In genomic region chr16:28999641-29000040, GRCm38 (mm10) we compare ENCODE assay signal across 14 mouse cellular contexts.
DNase-seq lines count a peak whose midpoint lies in the region; ATAC-seq and TF ChIP-seq lines count a peak whose summit lies in the region.
"Had no signal": no experiment of that assay in that cellular context is flagged by ENCODE, and none has a peak within 500 bp of the region (broad histone marks: within the 10 kb centered on the region; RNA-seq: fewer than 3 reads in every experiment).

No protein-coding gene starts in this region.

- H3K4me1 ChIP-seq in midbrain, postnatal 0 days (ENCODE audit: insufficient read depth, low read length), result no peaks in the 10 kb centered on the region
- no peaks in the 10 kb centered on the region for H3K4me1 ChIP-seq in midbrain, embryonic 11.5 days (ENCODE audit: control insufficient read depth, insufficient read depth, low read length)
- H3K4me1 ChIP-seq in embryonic facial prominence, embryonic 10.5 days, result no peaks in the 10 kb centered on the region
- H3K4me1 ChIP-seq: lung, embryonic 15.5 days; megakaryocyte, embryonic 14.5 days; neural tube, embryonic 12.5 days had no signal

- H3K36me3 ChIP-seq in midbrain, postnatal 0 days (ENCODE audit: insufficient read depth, low read length), result no peaks in the 10 kb centered on the region
- H3K36me3 ChIP-seq in midbrain, embryonic 11.5 days (ENCODE audit: control insufficient read depth, insufficient read depth, low read length), result no peaks in the 10 kb centered on the region
- no peaks in the 10 kb centered on the region for H3K36me3 ChIP-seq in embryonic facial prominence, embryonic 10.5 days (replicated peaks)
- H3K36me3 ChIP-seq: lung, embryonic 15.5 days; neural tube, embryonic 12.5 days had no signal

- no peak overlapping the region for H3K4me2 ChIP-seq in midbrain, postnatal 0 days (ENCODE audit: low read depth, low read length, poor library complexity, severe bottlenecking)
- no peak overlapping the region for H3K4me2 ChIP-seq in midbrain, embryonic 11.5 days
- H3K4me2 ChIP-seq: liver, embryonic 11.5 days; lung, embryonic 15.5 days; neural tube, embryonic 12.5 days had no signal

- H3K27ac ChIP-seq in midbrain, postnatal 0 days (ENCODE audit: low read depth, low read length), result no peak overlapping the region
- no peak overlapping the region for H3K27ac ChIP-seq in midbrain, embryonic 11.5 days (ENCODE audit: low read depth, low read length)
- H3K27ac ChIP-seq in embryonic facial prominence, embryonic 10.5 days (replicated peaks), result no peak overlapping the region
- H3K27ac ChIP-seq: lung, embryonic 15.5 days; neural tube, embryonic 12.5 days had no signal

- TF ChIP-seq CTCF in midbrain, postnatal 0 days (IDR thresholded peaks at IDR 0.05), result no peak

- no peaks in the 10 kb centered on the region for H3K9me3 ChIP-seq in midbrain, postnatal 0 days (ENCODE audit: low read length)
- H3K9me3 ChIP-seq in midbrain, embryonic 11.5 days (ENCODE audit: control insufficient read depth, low read length), result no peaks in the 10 kb centered on the region
- no peaks in the 10 kb centered on the region for H3K9me3 ChIP-seq in embryonic facial prominence, embryonic 10.5 days
- H3K9me3 ChIP-seq: lung, embryonic 15.5 days; neural tube, embryonic 12.5 days had no signal

- no peaks in the 10 kb centered on the region for H3K27me3 ChIP-seq in midbrain, postnatal 0 days (ENCODE audit: insufficient read depth, low read length)
- H3K27me3 ChIP-seq in midbrain, embryonic 11.5 days (ENCODE audit: control insufficient read depth, insufficient read depth, low read length), result no peaks in the 10 kb centered on the region
- no peaks in the 10 kb centered on the region for H3K27me3 ChIP-seq in embryonic facial prominence, embryonic 10.5 days (replicated peaks; ENCODE audit: low read depth, poor library complexity, severe bottlenecking)
- H3K27me3 ChIP-seq: lung, embryonic 15.5 days; megakaryocyte, embryonic 14.5 days; neural tube, embryonic 12.5 days had no signal

- DNase-seq in midbrain, postnatal 0 days (ENCODE audit: low spot score), result peak; percentile 43
- no peak for DNase-seq in midbrain, embryonic 11.5 days (ENCODE audit: low spot score, missing footprints)
- DNase-seq in cerebellum, adult 8-10 months, result peak; percentile 41
- peak; percentile 49 for DNase-seq in gonadal fat pad, adult 2 months (ENCODE audit: low read depth)
- no peak for DNase-seq in embryonic facial prominence, embryonic 10.5 days (ENCODE audit: low spot score)
- DNase-seq: adrenal gland, postnatal 14 days; gastrocnemius, postnatal 14 days; kidney, adult 18-20 months had no signal

- no peak overlapping the region for H3K4me3 ChIP-seq in midbrain, postnatal 0 days (ENCODE audit: low read depth, low read length)
- no peak overlapping the region for H3K4me3 ChIP-seq in midbrain, embryonic 11.5 days (ENCODE audit: low read depth, low read length)
- no peak overlapping the region for H3K4me3 ChIP-seq in embryonic facial prominence, embryonic 10.5 days
- H3K4me3 ChIP-seq: lung, embryonic 15.5 days; megakaryocyte, embryonic 14.5 days; neural tube, embryonic 12.5 days had no signal

- WGBS in midbrain, postnatal 0 days, result 92% methylated on average over 4 of the region's 4 CpGs
- whole genome bisulfite sequencing in midbrain, embryonic 11.5 days, result 93% methylated on average over 4 of the region's 4 CpGs
- WGBS in embryonic facial prominence, embryonic 10.5 days, result 89% methylated on average over 4 of the region's 4 CpGs

- ATAC-seq in midbrain, postnatal 0 days (ENCODE audit: low FRiP score), result no peak
- no peak for ATAC-seq in midbrain, embryonic 11.5 days (ENCODE audit: low FRiP score)
- ATAC-seq in activated CD4-positive, CD25-positive, alpha-beta regulatory T cell, adult 4 months, result no peak
- ATAC-seq in inflammation-experienced regulatory T-cells, adult 6 months, result no peak

- no peak overlapping the region for H3K9ac ChIP-seq in midbrain, postnatal 0 days (replicated peaks; ENCODE audit: low read length, poor library complexity, severe bottlenecking)
- no peak overlapping the region for H3K9ac ChIP-seq in midbrain, embryonic 11.5 days (ENCODE audit: low read length)
- H3K9ac ChIP-seq: lung, embryonic 15.5 days; neural tube, embryonic 12.5 days had no signal

Comparison
In these comparisons a context has a peak if more than half of its experiments do, and no peak if none do; other contexts are left out.
1. DNase-seq: peak in midbrain, postnatal 0 days (single experiment), cerebellum, adult 8-10 months (single experiment) and gonadal fat pad, adult 2 months (single experiment); none in midbrain, embryonic 11.5 days (single experiment) and embryonic facial prominence, embryonic 10.5 days (single experiment).